Mouse (Mus musculus) G1E-ER4 (cell line): ENCODE results near the gene Wnk1. TPM values are rescaled to one million over a fixed set of nuclear protein-coding genes. Genes with fewer than 3 reads are reported as not detected.
A peak's percentile ranks its signal among the peaks of the same experiment; 100 is the strongest.

ENCODE experiments used
- GATA1 ChIP-seq: IDR thresholded peaks from one replicate; pipeline ENCODE4 v1.8.0; 2012; ENCODE audit warnings: low read length, inconsistent platforms
- polyA plus RNA-seq: library from polyadenylated mRNA; stranded (reverse); fragments of >175 nt; gene quantifications from 2 replicates; pipeline ENCODE4 v1.2.3, GENCODE M21; 2012

Wnk1 gene
- polyA plus RNA-seq, 1 experiment = 55.6 TPM

- TF ChIP-seq GATA1 = no peak
Measured at GRCm38 (mm10) chr6:120011440-120011839, 27.0 kb downstream of the Wnk1 start.

- no peak for TF ChIP-seq GATA1
Measured at GRCm38 (mm10) chr6:120011001-120011400, 27.5 kb downstream of the Wnk1 start.

GRCm38 (mm10) chr6:120010535-120010934 is 27.9 kb downstream of the Wnk1 start:
- TF ChIP-seq GATA1 = no peak

GRCm38 (mm10) chr6:120001718-120002117 is 36.8 kb downstream of the Wnk1 start:
- no peak for TF ChIP-seq GATA1

GRCm38 (mm10) chr6:119996480-119996879 is 42.0 kb downstream of the Wnk1 start:
- TF ChIP-seq GATA1 = no peak

GRCm38 (mm10) chr6:119924235-119925005 is 114.1 kb downstream of the Wnk1 start:
- TF ChIP-seq GATA1 = no peak

- TF ChIP-seq GATA1 = no peak
Measured at GRCm38 (mm10) chr6:119922544-119922943, 115.9 kb downstream of the Wnk1 start.

GRCm38 (mm10) chr6:119922136-119922535 is 116.3 kb downstream of the Wnk1 start:
- TF ChIP-seq GATA1 = no peak

- TF ChIP-seq GATA1 = no peak
Measured at GRCm38 (mm10) chr6:119918561-119919181, 119.8 kb downstream of the Wnk1 start.

- no peak for TF ChIP-seq GATA1
Measured at GRCm38 (mm10) chr6:119915710-119916109, 122.8 kb downstream of the Wnk1 start.

- no peak for TF ChIP-seq GATA1
Measured at GRCm38 (mm10) chr6:119912046-119912445, 126.4 kb downstream of the Wnk1 start.

GRCm38 (mm10) chr6:119905461-119905860 is 133.0 kb downstream of the Wnk1 start:
- TF ChIP-seq GATA1 = no peak

- TF ChIP-seq GATA1 = no peak
Measured at GRCm38 (mm10) chr6:119903081-119903789, 135.2 kb downstream of the Wnk1 start.

- TF ChIP-seq GATA1 = peak; percentile 18
Measured at GRCm38 (mm10) chr6:119902204-119903080, 136.0 kb downstream of the Wnk1 start, which contains the start of gene Rad52. Gene Rad52, plus strand, starts transcription at chr6:119902698.

- TF ChIP-seq GATA1 = no peak
Measured at GRCm38 (mm10) chr6:119892711-119893110, 145.8 kb downstream of the Wnk1 start.
